Mouse (Mus musculus): ENCODE results near the gene Lgals3.

DNA sequence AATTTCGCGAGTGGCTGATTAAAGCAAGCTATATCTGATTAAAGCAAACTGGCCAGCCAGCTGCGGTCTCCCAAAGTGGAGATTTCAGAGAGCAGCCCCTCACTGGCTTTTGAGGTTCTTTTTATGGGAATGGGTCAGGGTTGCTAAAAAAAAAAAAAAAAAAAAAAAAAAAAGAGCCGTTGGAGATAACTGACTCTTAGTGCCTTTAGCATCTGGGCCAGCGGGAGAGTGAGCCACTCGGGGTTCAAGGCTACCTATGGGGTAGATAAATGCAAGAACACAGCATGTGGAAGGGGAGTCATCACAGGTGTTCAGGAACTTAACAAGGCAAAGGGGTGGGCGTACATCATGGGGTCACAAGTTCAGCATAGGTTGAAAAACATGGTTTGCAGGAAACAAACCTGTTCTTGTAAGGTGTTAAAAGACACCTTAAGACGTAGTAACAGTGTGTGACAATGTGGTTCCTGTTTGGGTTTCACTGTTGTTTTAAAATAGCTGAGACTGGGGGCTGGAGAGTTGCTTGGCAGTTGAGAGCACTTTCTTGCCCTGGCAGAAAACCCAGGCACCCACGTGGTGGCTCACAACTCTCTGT, 51.6 kb downstream of the Lgals3 start:
- TF ChIP-seq EP300 (IDR thresholded peaks at IDR 0.05; ENCODE audit: insufficient read depth, low read depth, low read length) (no peak), CTCF (IDR thresholded peaks at IDR 0.05; ENCODE audit: low read depth, low read length) (no peak), POLR2A (IDR thresholded peaks at IDR 0.05; ENCODE audit: insufficient read depth, low read length) (no peak)
